Mouse (Mus musculus) CH12.LX (cell line): ENCODE results near the gene Rpusd2. TPM values are rescaled to one million over a fixed set of nuclear protein-coding genes. Genes with fewer than 3 reads are reported as not detected.

Experiments
- DNase-seq: peaks from one replicate; pipeline ENCODE4 v3.0.0-alpha.2; 2013; ENCODE audit errors: extremely low read depth
- H3K27ac ChIP-seq: 2 replicates; pipeline ENCODE4 v1.5.1; 2012; ENCODE audit warnings: low read depth, mild to moderate bottlenecking, control low read depth, moderate library complexity; ENCODE audit not compliant: insufficient read depth
- H3K27me3 ChIP-seq: replicated peaks from 2 replicates; pipeline ENCODE3; 2012; ENCODE audit warnings: inconsistent platforms
- H3K36me3 ChIP-seq, 2 experiments: replicated peaks in 1 of 2; 2 replicates each; pipeline versions ENCODE3 to v1.6.1; 2012; ENCODE audit warnings: inconsistent platforms in 1 of 2, low read length in 1 of 2, mild to moderate bottlenecking in 1 of 2, mixed read lengths in 1 of 2, moderate library complexity in 1 of 2; ENCODE audit not compliant: control insufficient read depth in 1 of 2, insufficient read depth in 1 of 2
- H3K4me1 ChIP-seq, 2 experiments: 2 replicates each; pipeline ENCODE4 v1.6.1; 2012; ENCODE audit warnings: inconsistent platforms in 1 of 2, moderate library complexity in 1 of 2; ENCODE audit not compliant: insufficient read depth in 2 of 2, control insufficient read depth in 1 of 2
- H3K4me2 ChIP-seq: 2 replicates; pipeline ENCODE4 v1.6.1; 2012; ENCODE audit warnings: low read depth, mild to moderate bottlenecking, control low read depth; ENCODE audit not compliant: poor library complexity, insufficient read depth, severe bottlenecking
- H3K4me3 ChIP-seq, 3 experiments: fragments of 150-350 bp in 1 of 3; sonication (generic) in 1 of 3; replicated peaks in 1 of 3; 2 replicates each; pipeline versions ENCODE3 to v1.5.1; 2011 to 2012; ENCODE audit warnings: low read depth in 2 of 3, low read length in 2 of 3, mild to moderate bottlenecking in 2 of 3, moderate library complexity in 2 of 3, control low read depth in 1 of 3, improper control_type of control experiment in 1 of 3, inconsistent platforms in 1 of 3, mixed read lengths in 1 of 3; ENCODE audit not compliant: poor library complexity in 1 of 3
- H3K79me2 ChIP-seq: replicated peaks from 2 replicates; pipeline ENCODE4 v1.6.1; 2012; ENCODE audit warnings: mild to moderate bottlenecking, moderate library complexity; ENCODE audit not compliant: control insufficient read depth, poor library complexity, insufficient read depth, severe bottlenecking; ENCODE audit errors: extremely low read depth
- H3K9ac ChIP-seq: 2 replicates; pipeline ENCODE4 v1.6.1; 2012; ENCODE audit warnings: low read depth, mild to moderate bottlenecking, control low read depth, moderate library complexity; ENCODE audit not compliant: insufficient read depth
- H3K9me3 ChIP-seq: replicated peaks from 2 replicates; pipeline ENCODE3; 2012; ENCODE audit warnings: low read length, inconsistent platforms, mixed read lengths
- BHLHE40 ChIP-seq: IDR thresholded peaks from 2 replicates; pipeline ENCODE4 v1.6.1; 2011; ENCODE audit warnings: mild to moderate bottlenecking, low read depth, low read length, improper control_type of control experiment
- CHD1 ChIP-seq: IDR thresholded peaks from 2 replicates; pipeline ENCODE4 v1.6.1; 2012; ENCODE audit warnings: low read depth, low read length, improper control_type of control experiment, inconsistent platforms
- CTCF ChIP-seq, 2 experiments: IDR thresholded peaks in 1 of 2; conservative IDR thresholded peaks in 1 of 2; 2 replicates each; pipeline ENCODE4 v1.5.1; 2011 to 2012; ENCODE audit warnings: low read depth in 2 of 2, low read length in 2 of 2, improper control_type of control experiment in 1 of 2, inconsistent platforms in 1 of 2, mild to moderate bottlenecking in 1 of 2, moderate library complexity in 1 of 2
- ELF1 ChIP-seq: IDR thresholded peaks from 2 replicates; pipeline ENCODE4 v1.6.1; 2014; ENCODE audit warnings: low read depth, mild to moderate bottlenecking, inconsistent platforms, low read length, improper control_type of control experiment
- HCFC1 ChIP-seq: IDR thresholded peaks from 2 replicates; pipeline ENCODE4 v1.6.1; 2012; ENCODE audit warnings: low read depth, mild to moderate bottlenecking, inconsistent platforms, low read length, improper control_type of control experiment
- IRF4 ChIP-seq: IDR thresholded peaks from 2 replicates; pipeline ENCODE4 v1.6.1; 2014; ENCODE audit warnings: low read depth, mild to moderate bottlenecking, inconsistent platforms, low read length, improper control_type of control experiment
- JUN ChIP-seq: IDR thresholded peaks from 2 replicates; pipeline ENCODE4 v1.6.1; 2011; ENCODE audit warnings: low read depth, mild to moderate bottlenecking, low read length, improper control_type of control experiment, moderate library complexity; ENCODE audit not compliant: insufficient read depth
- JUND ChIP-seq: conservative IDR thresholded peaks from 2 replicates; pipeline ENCODE4 v1.6.1; 2011; ENCODE audit warnings: low read depth, low read length, improper control_type of control experiment
- MAX ChIP-seq: IDR thresholded peaks from 2 replicates; pipeline ENCODE4 v1.6.1; 2011; ENCODE audit warnings: low read length, improper control_type of control experiment
- MAZ ChIP-seq: IDR thresholded peaks from 2 replicates; pipeline ENCODE4 v1.6.1; 2012; ENCODE audit warnings: low read depth, mild to moderate bottlenecking, inconsistent platforms, low read length, improper control_type of control experiment, moderate library complexity
- MYC ChIP-seq: IDR thresholded peaks from 2 replicates; pipeline ENCODE4 v1.6.1; 2011; ENCODE audit warnings: low read depth, mild to moderate bottlenecking, improper control_type of control experiment, low read length
- NELFE ChIP-seq: IDR thresholded peaks from 2 replicates; pipeline ENCODE4 v1.6.1; 2011; ENCODE audit warnings: low read depth, low read length, improper control_type of control experiment
- NRF1 ChIP-seq: IDR thresholded peaks from 2 replicates; pipeline ENCODE4 v1.6.1; 2014; ENCODE audit warnings: low read depth, mild to moderate bottlenecking, inconsistent platforms, low read length, improper control_type of control experiment, moderate library complexity
- POLR2A ChIP-seq: IDR thresholded peaks from 2 replicates; pipeline ENCODE4 v1.6.1; 2011; ENCODE audit warnings: low read depth, mild to moderate bottlenecking, improper control_type of control experiment, low read length
- POLR2AphosphoS2 ChIP-seq: IDR thresholded peaks from 2 replicates; pipeline ENCODE4 v1.6.1; 2011; ENCODE audit warnings: low read depth, low read length, improper control_type of control experiment
- SMC3 ChIP-seq: IDR thresholded peaks from 2 replicates; pipeline ENCODE4 v1.6.1; 2011; ENCODE audit warnings: low read depth, low read length, improper control_type of control experiment
- TCF12 ChIP-seq: IDR thresholded peaks from 2 replicates; pipeline ENCODE4 v1.6.1; 2014; ENCODE audit warnings: low read depth, mild to moderate bottlenecking, inconsistent platforms, low read length, improper control_type of control experiment
- UBTF ChIP-seq: IDR thresholded peaks from 2 replicates; pipeline ENCODE4 v1.6.1; 2012; ENCODE audit warnings: low read depth, mild to moderate bottlenecking, inconsistent platforms, low read length, improper control_type of control experiment, moderate library complexity
- USF1 ChIP-seq: IDR thresholded peaks from 2 replicates; pipeline ENCODE4 v1.6.1; 2014; ENCODE audit warnings: low read depth, mild to moderate bottlenecking, inconsistent platforms, low read length, improper control_type of control experiment
- USF2 ChIP-seq: conservative IDR thresholded peaks from 2 replicates; pipeline ENCODE4 v1.6.1; 2011; ENCODE audit warnings: low read depth, low read length, improper control_type of control experiment
- ZC3H11A ChIP-seq: IDR thresholded peaks from 2 replicates; pipeline ENCODE4 v1.6.1; 2012; ENCODE audit warnings: low read depth, mild to moderate bottlenecking, inconsistent platforms, low read length, improper control_type of control experiment
- ZMIZ1 ChIP-seq: IDR thresholded peaks from 2 replicates; pipeline ENCODE4 v1.6.1; 2012; ENCODE audit warnings: low read depth, mild to moderate bottlenecking, inconsistent platforms, low read length, improper control_type of control experiment
- ZNF384 ChIP-seq: IDR thresholded peaks from 2 replicates; pipeline ENCODE4 v1.6.1; 2012; ENCODE audit warnings: low read depth, low read length, improper control_type of control experiment, inconsistent platforms
- dilution Hi-C: fragments of 300-500 bp; cut with MboI; formaldehyde crosslinking; loops from 2 replicates; pipeline ENCODE4 v1.14.3; 2020; ENCODE audit warnings: low sequenced_read_pairs; ENCODE audit not compliant: extremely low pct_unique_long_range_greater_than_20kb, extremely low pct_ligation_motif_present
- in situ Hi-C: fragments of 300-500 bp; cut with MboI; formaldehyde crosslinking; loops from 3 replicates; pipeline ENCODE4 v1.14.3; 2019; ENCODE audit warnings: low sequenced_read_pairs, low pct_ligation_motif_present, low pct_unique_long_range_greater_than_20kb, mixed read lengths
- polyA plus RNA-seq: library from polyadenylated mRNA; unstranded; fragments of >175 nt; gene quantifications from 2 replicates; pipeline ENCODE4 v1.2.1, GENCODE M21; 2012; ENCODE audit warnings: low read depth; ENCODE audit not compliant: insufficient read length
- total RNA-seq, 2 experiments: library from RNA; depleted of rRNA; stranded (reverse); fragments of 300-350 nt in 1 of 2; fragments of >200 nt in 1 of 2; gene quantifications; 2 replicates each; pipeline ENCODE4 v1.2.3; 2012 to 2014

Gene Rpusd2
- total and polyA plus RNA-seq, 3 experiments = 10.7 to 14.7 (median 13.7) TPM

GRCm38 (mm10) chr2:119006886-119007285 is 27.7 kb upstream of the Rpusd2 start:
- H3K9me3 ChIP-seq = no peaks in the 10 kb centered on the region
- H3K79me2 ChIP-seq = no peaks in the 10 kb centered on the region
- H3K4me1 ChIP-seq = no peaks in the 10 kb centered on the region
- no peak overlapping the region for H3K4me2 ChIP-seq
- in situ Hi-C loops = no loop called here
- H3K27me3 ChIP-seq = no peaks in the 10 kb centered on the region
- no peaks in the 10 kb centered on the region for H3K36me3 ChIP-seq
- DNase-seq = no peak
- dilution Hi-C loops = no loop called here
- H3K4me3 ChIP-seq = no peak overlapping the region
- TF ChIP-seq ZNF384 = no peak
- no peak for TF ChIP-seq CTCF (conservative IDR thresholded peaks at IDR 0.05 in 1 of 2, IDR thresholded peaks at IDR 0.05 in 1 of 2; ENCODE audit: low read depth in 2 of 2, low read length in 2 of 2)
- TF ChIP-seq ELF1 = no peak
- TF ChIP-seq NRF1 = no peak
- TF ChIP-seq TCF12 = no peak
- no peak for TF ChIP-seq JUN
- no peak for TF ChIP-seq ZMIZ1
- no peak for TF ChIP-seq MAZ
- TF ChIP-seq USF1 = no peak
- no peak overlapping the region for H3K27ac ChIP-seq
- H3K9ac ChIP-seq = no peak overlapping the region

- no peak for DNase-seq
- TF ChIP-seq JUND (no peak), USF2 (no peak), MYC (no peak), POLR2A (no peak), SMC3 (no peak), JUN (no peak), UBTF (no peak), CHD1 (no peak), HCFC1 (no peak), BHLHE40 (no peak), ZNF384 (no peak), TCF12 (no peak), ZMIZ1 (no peak), IRF4 (no peak), MAX (no peak), ELF1 (no peak), NELFE (no peak), POLR2AphosphoS2 (no peak), ZC3H11A (no peak)
- Histone ChIP-seq H3K27me3 (no peaks in the 10 kb centered on the region), H3K9me3 (no peaks in the 10 kb centered on the region), H3K36me3 (no peaks in the 10 kb centered on the region), H3K4me1 (peaks cover 0 to under 1% of the 10 kb centered on the region in 2 experiments; a peak in 1 of 4 replicates), H3K79me2 (no peaks in the 10 kb centered on the region), H3K9ac (no peak overlapping the region), H3K4me2 (no peak overlapping the region), H3K27ac (no peak overlapping the region), H3K4me3 (no peak overlapping the region)
- dilution Hi-C loops (no loop called here), in situ Hi-C loops (no loop called here)
Measured at GRCm38 (mm10) chr2:119009376-119009775, 25.2 kb upstream of the Rpusd2 start.
